Mouse (Mus musculus) embryonic fibroblast, embryonic 13.5 days (primary cell): ENCODE results near the gene B020031M17Rik. TPM values are rescaled to one million over a fixed set of nuclear protein-coding genes. Genes with fewer than 3 reads are reported as not detected.
"Not testable (repeated sequence)": the region's sequence is repeated elsewhere in the genome, so short reads cannot be mapped to it uniquely, and the experiment has no call there.

ENCODE experiments used
- H3K27ac ChIP-seq: 2 replicates; pipeline ENCODE4 v1.5.1; 2012; ENCODE audit warnings: low read length, control low read depth, inconsistent platforms; ENCODE audit not compliant: insufficient read depth
- H3K4me1 ChIP-seq: 2 replicates; pipeline ENCODE4 v1.6.1; 2011; ENCODE audit warnings: low read length; ENCODE audit not compliant: control insufficient read depth, insufficient read depth
- H3K4me3 ChIP-seq: 2 replicates; pipeline ENCODE4 v1.5.1; 2011; ENCODE audit warnings: mild to moderate bottlenecking, control low read depth, low read length; ENCODE audit not compliant: insufficient read depth
- polyA plus RNA-seq: library from polyadenylated mRNA; stranded (reverse); fragments of >200 nt; gene quantifications from 2 replicates; pipeline ENCODE4 v1.2.4, GENCODE M21; 2011; ENCODE audit warnings: low read depth; ENCODE audit not compliant: missing spikeins, insufficient read length

B020031M17Rik gene
- not detected in 2 replicates for polyA plus RNA-seq

DNA sequence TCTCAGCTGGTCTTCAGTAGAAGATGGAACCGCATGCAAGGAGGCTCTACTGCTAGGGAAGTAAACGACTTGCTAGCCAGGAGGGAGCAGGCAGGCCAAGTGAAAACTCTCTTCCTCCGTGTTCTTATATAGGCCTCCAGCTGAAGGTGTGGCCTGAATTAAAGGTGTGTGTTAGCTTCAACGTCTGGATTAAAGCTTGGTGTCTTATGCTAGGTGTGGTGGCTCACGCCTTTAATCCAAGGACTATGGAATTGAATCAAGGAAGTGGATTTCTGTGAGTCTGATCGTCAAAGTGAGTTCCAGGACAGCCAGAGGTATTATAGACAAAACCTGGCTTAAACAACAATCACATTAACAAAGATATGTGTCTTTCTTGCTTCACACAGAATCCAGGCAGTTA is at the start of gene B020031M17Rik:
TSS of gene B020031M17Rik (minus strand) at position 101 of the 400 bp plus-strand sequence.
- H3K4me1 ChIP-seq, H3K4me3 ChIP-seq, H3K27ac ChIP-seq: not testable (repeated sequence)

- not testable (repeated sequence) for H3K4me3 ChIP-seq, H3K27ac ChIP-seq, H3K4me1 ChIP-seq
Observed at GRCm38 (mm10) chr13:119999215-119999614, 48.6 kb upstream of the B020031M17Rik start.

DNA sequence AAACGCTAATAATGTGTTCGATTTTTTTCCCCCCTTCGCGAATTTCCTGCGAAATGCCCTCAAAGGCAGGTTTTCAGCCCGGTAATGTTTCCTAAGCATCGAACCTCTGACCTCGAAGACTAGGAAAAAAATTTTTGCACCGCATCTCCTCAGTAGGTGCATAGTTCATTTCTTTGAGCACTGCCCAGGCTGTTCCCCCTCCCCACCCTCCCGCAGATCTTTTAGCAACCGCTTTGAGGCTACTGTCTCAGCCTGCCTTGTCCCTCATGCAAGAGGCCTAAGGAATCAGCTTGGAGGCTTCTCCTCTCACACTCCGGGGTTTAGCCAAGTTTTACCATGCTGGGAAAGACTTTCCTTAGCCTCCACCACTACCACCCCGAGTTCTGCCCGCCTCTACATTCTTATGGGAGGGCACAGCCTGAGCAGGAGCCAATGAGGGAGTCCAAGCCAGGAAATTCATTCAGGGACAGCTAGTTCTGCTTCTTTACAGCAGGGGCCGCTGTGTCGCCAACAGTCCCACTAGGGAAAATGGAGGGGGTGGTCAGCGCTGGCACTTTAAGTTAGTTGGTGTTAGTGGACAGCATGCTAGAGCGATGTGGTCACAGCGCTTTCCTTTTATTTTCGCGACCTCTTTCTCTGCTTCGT is 48.0 kb upstream of the B020031M17Rik start:
- H3K4me1 ChIP-seq, H3K27ac ChIP-seq, H3K4me3 ChIP-seq: not testable (repeated sequence)

- H3K4me3 ChIP-seq, H3K4me1 ChIP-seq, H3K27ac ChIP-seq: not testable (repeated sequence)
Observed at GRCm38 (mm10) chr13:119991917-119992496, 41.4 kb upstream of the B020031M17Rik start.

DNA sequence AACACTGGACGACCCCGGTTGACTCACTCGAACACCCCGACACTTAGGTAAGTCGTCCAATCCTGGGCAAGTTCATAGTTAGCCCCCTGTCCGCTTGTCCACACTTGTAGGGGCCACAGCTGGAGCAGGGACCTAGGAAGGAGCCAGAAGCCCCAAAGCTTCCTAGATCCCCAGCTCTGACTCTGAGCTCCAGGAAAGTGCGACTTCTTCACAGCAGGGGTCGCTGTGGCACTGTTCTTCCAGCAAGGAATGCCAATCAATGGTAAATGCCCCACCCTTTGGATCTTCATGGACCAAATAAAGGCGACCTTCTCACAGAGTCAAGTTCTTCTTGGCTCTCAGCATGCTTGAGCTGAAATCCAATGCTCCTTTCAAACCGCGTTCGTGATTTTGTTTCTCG is 40.7 kb upstream of the B020031M17Rik start:
- H3K4me3 ChIP-seq, H3K4me1 ChIP-seq, H3K27ac ChIP-seq: not testable (repeated sequence)

GRCm38 (mm10) chr13:119969163-119969562 is 18.6 kb upstream of the B020031M17Rik start:
- not testable (repeated sequence) for H3K27ac ChIP-seq, H3K4me1 ChIP-seq, H3K4me3 ChIP-seq

DNA sequence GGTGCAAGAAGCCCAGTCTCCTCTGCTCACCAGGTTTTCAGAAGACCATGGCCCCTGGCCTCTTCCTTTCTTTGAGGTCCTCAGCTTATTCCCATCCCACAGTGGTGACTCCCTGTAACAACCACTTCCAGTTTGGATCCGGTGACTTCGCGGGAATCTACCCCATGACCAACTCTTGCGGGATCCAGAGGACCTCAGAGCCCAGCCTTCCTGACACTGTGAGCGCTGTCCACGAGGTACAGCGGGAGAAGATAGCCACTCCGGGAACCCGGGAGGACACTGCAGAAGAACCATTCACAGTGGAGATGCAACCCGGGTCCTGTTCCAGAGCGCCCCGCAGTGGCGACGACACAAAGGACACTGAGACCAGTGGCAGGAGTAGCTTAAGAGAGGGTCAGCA is 17.6 kb upstream of the B020031M17Rik start:
- not testable (repeated sequence) for H3K27ac ChIP-seq, H3K4me1 ChIP-seq, H3K4me3 ChIP-seq

GRCm38 (mm10) chr13:119965968-119966367 is 15.4 kb upstream of the B020031M17Rik start:
- H3K4me1 ChIP-seq, H3K27ac ChIP-seq: not testable (repeated sequence)
- peak overlapping the region; percentile 18 for H3K4me3 ChIP-seq

DNA sequence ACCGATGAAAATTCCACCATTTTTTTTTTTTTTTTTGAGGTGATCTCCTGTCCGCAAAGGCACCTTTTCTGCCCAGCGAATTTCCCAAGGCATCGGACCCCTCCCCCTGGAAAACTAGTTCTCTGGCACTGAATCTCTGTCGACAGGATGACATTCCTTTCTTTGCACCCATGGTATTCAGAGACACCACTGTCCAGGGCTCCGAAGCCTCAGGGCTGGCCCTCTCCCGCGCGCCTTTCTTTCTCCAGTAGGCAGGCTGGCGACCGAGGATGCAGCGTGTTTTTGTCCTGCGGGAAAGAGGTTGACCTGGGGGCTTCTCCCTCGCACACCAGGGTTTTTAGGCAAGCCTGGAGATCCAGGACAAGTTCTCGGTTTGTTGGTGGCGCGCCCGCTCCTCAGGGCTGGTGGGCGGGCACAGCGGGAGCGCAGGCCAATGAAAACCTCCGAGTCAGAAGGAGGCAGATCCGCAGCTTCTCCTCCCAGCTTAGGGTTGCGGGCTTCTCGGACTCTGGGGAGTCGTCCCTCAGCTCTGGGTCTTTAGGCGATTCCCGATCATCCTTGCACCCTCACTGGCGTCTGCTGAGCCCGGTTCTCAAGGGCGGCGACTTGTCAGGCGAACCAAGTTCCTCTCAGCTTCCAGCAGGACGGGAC is 14.8 kb upstream of the B020031M17Rik start:
- H3K4me1 ChIP-seq, H3K4me3 ChIP-seq, H3K27ac ChIP-seq: not testable (repeated sequence)

- not testable (repeated sequence) for H3K4me1 ChIP-seq, H3K4me3 ChIP-seq, H3K27ac ChIP-seq
Observed at GRCm38 (mm10) chr13:119962856-119963255, 12.2 kb upstream of the B020031M17Rik start.

- H3K27ac ChIP-seq, H3K4me1 ChIP-seq, H3K4me3 ChIP-seq: not testable (repeated sequence)
Observed at GRCm38 (mm10) chr13:119955567-119955966, 5.0 kb upstream of the B020031M17Rik start.

GRCm38 (mm10) chr13:119955089-119955488 is 4.5 kb upstream of the B020031M17Rik start:
- not testable (repeated sequence) for H3K4me1 ChIP-seq, H3K4me3 ChIP-seq, H3K27ac ChIP-seq

DNA sequence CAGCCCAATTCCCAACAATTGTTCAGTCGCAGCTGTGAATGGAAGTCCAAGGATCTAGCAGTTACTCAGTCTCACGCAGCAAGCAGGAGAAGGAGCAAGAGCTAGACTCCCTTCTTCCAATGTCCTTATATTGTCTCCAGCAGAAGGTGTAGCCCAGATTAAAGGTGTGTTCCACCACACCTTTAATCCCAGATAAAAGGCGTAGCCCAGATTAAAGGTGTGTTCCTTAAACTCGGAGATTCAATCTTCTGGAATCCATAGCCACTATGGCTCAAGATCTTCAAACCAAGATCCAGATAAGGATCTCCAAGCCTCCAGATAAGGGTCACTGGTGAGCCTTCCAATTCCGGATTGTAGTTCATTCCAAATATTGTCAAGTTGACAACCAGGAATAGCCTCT is 21.4 kb downstream of the B020031M17Rik start, which contains the start of gene Gm21761:
TSS of gene Gm21761 (minus strand) at position 101 of the 400 bp plus-strand sequence.
- H3K27ac ChIP-seq, H3K4me3 ChIP-seq: not testable (repeated sequence)

DNA sequence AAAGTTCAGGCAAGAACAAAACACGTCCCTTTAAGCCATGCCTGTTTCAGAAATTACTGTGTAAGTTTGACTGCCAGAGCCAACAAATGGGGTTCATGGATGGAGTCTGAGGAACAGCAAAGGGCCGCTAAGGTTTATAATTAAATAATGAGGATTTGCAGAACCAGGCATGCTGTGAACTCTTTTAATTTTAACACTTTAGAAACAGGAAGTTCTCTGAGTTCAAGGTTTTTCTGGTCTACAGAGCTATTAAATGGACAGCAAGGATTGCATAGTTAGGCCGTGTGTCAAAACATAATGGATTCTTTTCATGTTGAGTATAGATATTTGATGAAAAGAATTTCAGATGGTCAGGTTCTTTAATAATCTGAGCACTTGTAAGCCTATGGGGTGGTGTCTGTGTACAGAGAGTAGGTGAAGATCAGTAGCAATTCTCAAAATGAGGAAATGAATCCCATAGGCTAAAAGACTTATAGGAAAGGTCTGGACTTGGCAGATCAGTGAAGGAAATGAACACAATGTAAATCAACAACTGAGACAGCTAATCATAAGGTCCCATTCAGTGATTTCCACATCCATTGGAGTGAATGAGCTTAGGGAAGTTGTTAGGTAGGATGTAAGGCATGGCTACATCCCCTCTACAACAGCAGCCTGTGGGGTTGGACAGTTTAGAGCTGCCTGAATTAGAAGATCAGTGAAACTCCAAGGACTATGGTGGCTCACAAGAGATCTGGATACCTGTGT is 25.8 kb downstream of the B020031M17Rik start:
- not testable (repeated sequence) for H3K4me3 ChIP-seq, H3K27ac ChIP-seq, H3K4me1 ChIP-seq

More for the DNA sequence above, 21.4 kb downstream of the B020031M17Rik start, which contains the start of gene Gm21761:
- H3K4me1 ChIP-seq = not testable (repeated sequence)

DNA sequence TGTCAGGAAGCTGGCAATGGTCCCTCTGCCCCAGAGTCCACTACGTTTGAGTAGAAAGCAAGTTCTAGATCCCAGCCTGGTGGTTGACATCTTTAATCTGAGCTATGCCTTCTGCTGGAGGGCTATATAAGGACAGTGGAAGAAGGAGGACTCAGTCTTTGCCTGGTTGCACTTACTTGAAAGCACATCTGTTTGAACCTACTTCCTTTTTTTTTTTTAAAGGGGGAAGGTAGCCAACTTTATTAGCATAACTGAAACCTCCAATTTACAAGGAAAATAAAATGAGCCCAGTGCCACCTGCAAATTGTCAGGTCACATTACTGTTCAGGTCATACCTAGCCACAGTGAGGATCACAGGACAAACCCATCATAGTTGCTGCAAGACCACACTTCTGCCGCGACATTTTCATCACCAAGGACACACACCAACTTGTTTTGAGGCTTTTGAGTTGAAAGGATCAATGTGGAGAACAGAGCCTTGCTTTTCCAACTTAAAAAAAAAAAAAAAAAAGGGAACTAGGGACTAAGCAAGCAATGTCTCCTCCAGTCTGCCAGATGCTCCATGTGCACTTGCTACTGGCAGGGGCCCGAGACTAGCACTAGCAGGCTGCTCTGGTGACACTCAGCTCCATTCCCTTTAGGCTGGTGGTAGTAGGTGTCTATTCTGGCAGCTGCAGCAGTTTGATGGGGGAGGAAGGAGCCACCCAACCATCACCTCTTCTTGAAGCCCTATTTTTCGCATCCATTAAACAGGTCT is 33.5 kb downstream of the B020031M17Rik start:
- not testable (repeated sequence) for H3K4me1 ChIP-seq, H3K27ac ChIP-seq, H3K4me3 ChIP-seq
